Mouse (Mus musculus) ES-E14 (cell line): Measurements from ENCODE around the gene Bsdc1. TPM values are rescaled to one million over a fixed set of nuclear protein-coding genes. Genes with fewer than 3 reads are reported as not detected.
"Not testable (repeated sequence)": the region's sequence is repeated elsewhere in the genome, so short reads cannot be mapped to it uniquely, and the experiment has no call there.

Source experiments
- DNase-seq: peaks from one replicate; pipeline ENCODE4 v3.0.0-alpha.2; 2013; ENCODE audit warnings: low read depth, low spot score
- H3K27ac ChIP-seq: 2 replicates; pipeline ENCODE4 v1.5.1; 2012; ENCODE audit warnings: low read depth, mild to moderate bottlenecking, low read length, moderate library complexity, mixed read lengths; ENCODE audit not compliant: poor library complexity, insufficient read depth, severe bottlenecking
- H3K36me3 ChIP-seq: 2 replicates; pipeline ENCODE4 v1.6.1; 2012; ENCODE audit warnings: mild to moderate bottlenecking, low read length, moderate library complexity, mixed read lengths; ENCODE audit not compliant: control insufficient read depth, poor library complexity, insufficient read depth, severe bottlenecking
- H3K4me1 ChIP-seq, 2 experiments: fragments of 150-350 bp in 1 of 2; sonication (generic) in 1 of 2; 2 replicates each; pipeline ENCODE4 v1.6.1; 2012; ENCODE audit warnings: low read length in 2 of 2, mild to moderate bottlenecking in 1 of 2, mixed read lengths in 1 of 2; ENCODE audit not compliant: control insufficient read depth in 2 of 2, insufficient read depth in 2 of 2, poor library complexity in 1 of 2
- H3K4me3 ChIP-seq, 2 experiments: fragments of 150-350 bp in 1 of 2; sonication (generic) in 1 of 2; 2 replicates each; pipeline ENCODE4 v1.5.1; 2012; ENCODE audit warnings: low read length in 2 of 2, low read depth in 1 of 2, mild to moderate bottlenecking in 1 of 2, mixed read lengths in 1 of 2; ENCODE audit not compliant: insufficient read depth in 1 of 2, poor library complexity in 1 of 2, severe bottlenecking in 1 of 2
- H3K9ac ChIP-seq: 2 replicates; pipeline ENCODE4 v1.6.1; 2012; ENCODE audit warnings: low read depth, mild to moderate bottlenecking, low read length, mixed read lengths; ENCODE audit not compliant: poor library complexity, insufficient read depth, severe bottlenecking
- H3K9me3 ChIP-seq: fragments of 150-350 bp; sonication (generic); 2 replicates; pipeline ENCODE4 v1.6.1; 2012; ENCODE audit warnings: low read depth, mild to moderate bottlenecking, low read length; ENCODE audit not compliant: control insufficient read depth, insufficient read depth
- CHD2 ChIP-seq: IDR thresholded peaks from 2 replicates; pipeline ENCODE4 v1.6.1; 2014; ENCODE audit warnings: mild to moderate bottlenecking, low read depth, low read length, inconsistent platforms
- HCFC1 ChIP-seq: IDR thresholded peaks from 2 replicates; pipeline ENCODE4 v1.6.1; 2012; ENCODE audit warnings: low read length, inconsistent platforms, borderline replicate concordance; ENCODE audit not compliant: insufficient read depth
- MAFK ChIP-seq: IDR thresholded peaks from 2 replicates; pipeline ENCODE4 v1.6.1; 2014; ENCODE audit warnings: mild to moderate bottlenecking, low read depth, low read length, inconsistent platforms; ENCODE audit not compliant: insufficient read depth
- ZC3H11A ChIP-seq: IDR thresholded peaks from 2 replicates; pipeline ENCODE4 v1.6.1; 2012; ENCODE audit warnings: low read depth, mild to moderate bottlenecking, inconsistent platforms, low read length, borderline replicate concordance
- ZNF384 ChIP-seq: IDR thresholded peaks from 2 replicates; pipeline ENCODE4 v1.6.1; 2012; ENCODE audit warnings: low read depth, low read length, inconsistent platforms
- in situ Hi-C, 2 experiments: fragments of 600-800 bp; cut with MboI; formaldehyde crosslinking; loops; one replicate each; pipeline ENCODE4 v1.15.1; 2025; ENCODE audit warnings: low sequenced_read_pairs in 2 of 2, inconsistent platforms in 1 of 2; ENCODE audit not compliant: unreplicated experiment in 2 of 2
- total RNA-seq: library from RNA; depleted of rRNA; stranded (reverse); fragments of 300-350 nt; gene quantifications from 2 replicates; pipeline ENCODE4 v1.2.3, GENCODE M21; 2012

Bsdc1 gene
- total RNA-seq, 1 experiment: 33.3 TPM

DNA sequence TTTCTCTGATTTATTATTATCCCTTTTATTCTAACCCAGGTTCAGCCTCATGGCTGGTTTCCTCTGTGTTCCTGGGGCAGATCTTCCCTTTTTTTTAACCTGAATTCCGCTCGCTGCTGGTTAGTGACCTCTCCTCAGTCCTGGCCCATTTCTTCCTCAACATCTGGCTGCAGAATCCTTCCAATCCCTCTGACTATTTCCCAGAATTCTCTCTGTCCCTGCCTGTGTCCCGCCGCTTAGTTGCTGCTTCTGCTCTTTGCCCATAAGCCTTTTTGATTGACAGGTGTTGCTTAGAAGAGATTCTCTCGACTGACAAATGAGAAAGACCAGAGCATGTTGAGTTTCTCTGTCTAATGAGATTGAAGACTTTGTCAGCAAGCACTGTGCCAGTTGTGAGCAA lies 5.3 kb upstream of the Bsdc1 start:
- no peak overlapping the region for H3K4me3 ChIP-seq
- H3K9me3 ChIP-seq: no peaks in the 10 kb centered on the region
- H3K4me1 ChIP-seq: peaks cover 0 to 2% of the 10 kb centered on the region in 2 experiments; a peak in 1 of 4 replicates
- no peak for DNase-seq
- no peak for TF ChIP-seq CHD2
- TF ChIP-seq HCFC1: no peak
- no peak for TF ChIP-seq MAFK
- in situ Hi-C loops: loop anchor here (5.0 to 10.0 kb wide), 2 partner anchors 101 to 104 kb away; no protein-coding TSS in a partner anchor
- no peaks in the 10 kb centered on the region for H3K36me3 ChIP-seq
- no peak overlapping the region for H3K9ac ChIP-seq
- H3K27ac ChIP-seq: no peak overlapping the region

DNA sequence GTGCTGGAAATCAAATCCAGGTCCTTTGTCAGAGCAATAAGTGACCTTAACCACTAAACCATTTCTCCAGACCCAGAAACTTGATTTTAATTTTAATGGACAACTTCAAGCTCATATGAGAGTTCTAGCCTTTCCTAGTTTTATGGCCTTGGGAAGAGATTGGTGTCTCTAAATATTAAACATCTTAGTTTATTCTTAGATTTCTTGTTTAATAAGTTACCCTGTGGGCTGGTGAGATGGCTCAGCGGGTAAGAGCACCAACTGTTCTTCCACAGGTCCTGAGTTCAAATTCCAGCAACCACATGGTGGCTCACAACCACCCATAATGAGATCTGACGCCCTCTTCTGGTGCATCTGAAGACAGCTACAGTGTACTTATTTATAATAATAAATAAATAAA lies 4.1 kb upstream of the Bsdc1 start:
- H3K4me1 ChIP-seq, H3K4me3 ChIP-seq, H3K9ac ChIP-seq, DNase-seq, H3K27ac ChIP-seq, H3K9me3 ChIP-seq, H3K36me3 ChIP-seq: not testable (repeated sequence)
- in situ Hi-C loops: loop anchor here (5.0 to 10.0 kb wide), 2 partner anchors 103 to 105 kb away; no protein-coding TSS in a partner anchor

DNA sequence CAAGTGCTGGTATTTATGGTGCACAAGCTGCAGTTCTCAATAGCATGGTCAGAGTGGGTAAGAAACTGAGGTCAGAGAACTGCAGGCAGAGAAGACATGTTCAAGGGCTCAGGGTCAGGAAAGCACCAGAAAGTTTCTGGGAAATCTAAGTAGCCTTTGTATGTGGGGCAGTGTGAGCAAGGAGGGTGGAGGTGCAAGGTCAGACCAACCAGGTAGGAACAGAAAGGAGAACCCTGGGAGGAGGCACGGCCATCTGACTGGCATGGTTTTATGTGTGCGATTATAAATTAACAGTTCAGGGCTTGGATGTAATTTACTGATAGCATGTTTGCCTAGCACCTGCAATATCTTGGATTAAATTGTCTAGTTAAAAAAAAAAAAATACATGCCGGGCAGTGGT lies 1.7 kb upstream of the Bsdc1 start:
- Histone ChIP-seq H3K36me3 (no peaks in the 10 kb centered on the region), H3K9ac (no peak overlapping the region), H3K4me1 (peaks cover 0 to 4% of the 10 kb centered on the region in 2 experiments; a peak in 1 of 4 replicates), H3K27ac (no peak overlapping the region), H3K4me3 (no peak overlapping the region), H3K9me3 (no peaks in the 10 kb centered on the region)
- no peak for DNase-seq
- no peak for TF ChIP-seq ZC3H11A
- TF ChIP-seq CHD2: no peak
- no peak for TF ChIP-seq HCFC1
- no peak for TF ChIP-seq MAFK
- no peak for TF ChIP-seq ZNF384
- in situ Hi-C loops: loop anchor here (5.0 to 10.0 kb wide), 2 partner anchors 105 to 107 kb away; no protein-coding TSS in a partner anchor

DNA sequence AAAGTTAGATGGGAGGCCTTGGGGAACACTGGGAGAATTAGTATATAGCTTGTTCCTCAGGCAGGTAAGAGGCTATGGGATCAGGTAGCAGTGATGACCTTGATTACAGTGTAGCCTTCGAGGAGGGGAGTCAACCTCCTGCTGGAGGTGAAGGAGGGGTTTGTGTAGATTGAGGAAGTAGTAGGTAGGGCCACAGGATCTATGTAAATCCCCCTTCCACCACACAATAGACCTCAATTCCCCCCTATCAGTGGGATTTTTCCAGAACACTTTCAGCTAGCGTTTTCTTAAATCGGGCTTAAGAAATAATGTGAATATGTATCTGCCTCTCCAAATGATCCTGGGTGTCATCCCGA lies 576 bp upstream of the Bsdc1 start:
- no peak for TF ChIP-seq CHD2
- TF ChIP-seq ZC3H11A: no peak
- TF ChIP-seq ZNF384: no peak
- no peak for TF ChIP-seq MAFK
- no peak for TF ChIP-seq HCFC1
- in situ Hi-C loops: no loop called here
- peaks cover 0 to 4% of the 10 kb centered on the region in 2 experiments; a peak in 1 of 4 replicates for H3K4me1 ChIP-seq
- H3K9ac ChIP-seq: peak overlapping the region; percentile 24; the same call in 1 of the 2 replicates
- H3K36me3 ChIP-seq: peaks cover 5% of the 10 kb centered on the region
- no peaks in the 10 kb centered on the region for H3K9me3 ChIP-seq
- H3K4me3 ChIP-seq: peak overlapping the region; percentile 58 to 66
- no peak overlapping the region; the same call in 1 of the 2 replicates for H3K27ac ChIP-seq
- no peak for DNase-seq

DNA sequence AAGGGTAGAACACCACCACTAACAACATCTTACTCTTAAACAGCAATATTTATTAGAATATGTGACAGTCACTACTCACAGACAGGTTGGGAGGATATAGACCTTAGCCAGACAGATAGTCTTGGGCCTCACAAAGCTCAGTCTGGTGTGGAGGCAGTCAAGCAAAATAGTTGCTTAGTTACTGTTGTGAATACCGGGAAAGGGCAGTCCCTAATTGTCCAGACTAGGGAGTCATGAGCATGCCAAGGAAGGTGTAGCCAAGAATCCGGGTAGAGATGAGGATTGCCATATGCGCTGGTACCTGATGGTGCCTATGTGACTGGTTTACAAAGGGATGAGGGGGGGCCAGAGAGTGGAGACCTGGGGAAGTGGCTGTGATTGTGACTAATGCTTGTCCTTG lies 737 bp downstream of the Bsdc1 start:
- H3K36me3 ChIP-seq: peaks cover 13% of the 10 kb centered on the region
- no peak for DNase-seq
- peaks cover 0 to 4% of the 10 kb centered on the region in 2 experiments; a peak in 1 of 4 replicates for H3K4me1 ChIP-seq
- peak overlapping the region; percentile 70 for H3K9ac ChIP-seq
- H3K27ac ChIP-seq: no peak overlapping the region
- H3K9me3 ChIP-seq: no peaks in the 10 kb centered on the region
- TF ChIP-seq CHD2: no peak
- no peak for TF ChIP-seq MAFK
- TF ChIP-seq ZC3H11A: no peak
- TF ChIP-seq ZNF384: no peak
- TF ChIP-seq HCFC1: no peak
- in situ Hi-C loops: no loop called here
- peak overlapping the region; percentile 84 to 99 for H3K4me3 ChIP-seq
